Mouse (Mus musculus): ENCODE results near the gene Sp3. TPM values are rescaled to one million over a fixed set of nuclear protein-coding genes. Genes with fewer than 3 reads are reported as not detected.
"Not testable (repeated sequence)": the region's sequence is repeated elsewhere in the genome, so short reads cannot be mapped to it uniquely, and the experiment has no call there.

Sp3 gene
- polyA plus RNA-seq, 1 experiment from 2014 or later: 50.8 TPM

DNA sequence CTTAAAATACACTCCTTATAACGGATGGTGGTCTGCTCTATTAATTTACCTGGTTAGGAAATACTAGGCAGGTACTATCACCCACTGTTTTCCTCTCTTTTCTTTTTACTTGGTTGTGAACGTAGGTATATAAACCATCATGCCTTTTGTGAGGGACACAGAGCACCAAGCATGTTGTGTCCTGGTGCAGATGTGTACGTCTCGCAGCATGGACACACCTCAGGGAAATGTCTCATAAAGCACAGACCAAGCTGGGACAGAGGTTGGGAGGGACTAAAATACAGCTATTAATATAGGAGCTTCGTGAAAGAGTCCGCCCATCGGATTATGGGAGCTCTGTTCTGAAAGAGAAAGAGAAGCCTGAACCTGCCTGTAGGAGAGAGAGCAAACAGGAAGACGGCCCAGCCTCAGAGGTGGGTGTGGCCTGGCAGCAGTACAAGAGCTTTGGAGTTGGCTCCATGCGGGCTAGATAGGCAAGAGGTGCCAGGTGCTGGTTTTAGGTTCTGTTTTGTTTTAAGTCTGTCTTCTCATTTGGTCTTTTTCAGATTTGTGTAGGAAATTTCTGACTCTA lies 16.6 kb upstream of the Sp3 start:
- H3K4me2 ChIP-seq (ENCODE audit: low read depth, low read length): peak overlapping the region; percentile 14; the same call in 1 of the 2 replicates

DNA sequence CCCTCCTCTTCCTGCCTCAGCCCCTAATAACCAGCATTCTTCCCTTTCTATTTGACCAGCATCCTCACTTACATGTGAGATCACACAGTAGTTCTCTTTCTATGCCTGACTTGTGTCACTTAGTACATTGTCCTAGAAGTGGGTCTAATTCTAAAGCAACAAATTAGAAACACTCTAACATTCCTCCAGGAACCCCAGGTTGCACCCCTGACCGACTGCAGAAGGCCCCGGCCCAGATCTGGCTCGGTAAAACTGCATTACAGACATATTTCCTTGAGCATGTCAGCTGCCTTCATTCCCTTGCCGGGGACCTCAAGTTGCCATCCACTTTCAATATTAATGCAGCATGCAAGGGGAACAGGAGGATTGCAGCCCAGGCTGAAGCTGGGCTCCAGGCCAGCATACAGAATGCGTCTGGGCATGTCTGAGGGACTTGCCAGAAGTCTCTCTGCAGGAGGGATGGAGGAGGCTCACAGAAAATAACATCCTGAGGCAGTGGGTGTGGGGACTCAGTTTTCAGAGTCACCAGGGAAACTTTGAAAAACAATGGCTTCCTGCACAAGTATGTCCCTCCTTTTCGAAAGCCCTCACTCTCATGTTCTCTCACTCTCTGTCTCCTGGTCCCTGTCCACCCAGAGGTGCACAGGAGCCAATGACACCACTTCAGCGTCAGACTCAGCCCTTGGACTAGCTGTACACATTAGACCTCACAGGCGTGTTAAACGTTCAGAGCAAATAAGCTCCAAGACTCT lies 15.3 kb upstream of the Sp3 start:
- H3K36me3 ChIP-seq (ENCODE audit: control insufficient read depth, insufficient read depth, low read length): no peaks in the 10 kb centered on the region
- no peaks in the 10 kb centered on the region for H3K27me3 ChIP-seq (ENCODE audit: control insufficient read depth, insufficient read depth, low read length)
- H3K4me2 ChIP-seq (ENCODE audit: low read depth, low read length): peak overlapping the region; percentile 14
- ATAC-seq (ENCODE audit: insufficient read depth, low FRiP score): peak; percentile 84
- peak overlapping the region; percentile 94 for H3K27ac ChIP-seq (ENCODE audit: low read length)
- H3K9ac ChIP-seq (ENCODE audit: low read length): peak overlapping the region; percentile 43; the same call in 1 of the 2 replicates
- H3K4me3 ChIP-seq (replicated peaks; ENCODE audit: low read length): no peak overlapping the region
- no peaks in the 10 kb centered on the region for H3K9me3 ChIP-seq (replicated peaks; ENCODE audit: control insufficient read depth, low read length)
- 23% methylated on average over 9 of the region's 9 CpGs for WGBS
- peaks cover 19% of the 10 kb centered on the region for H3K4me1 ChIP-seq (ENCODE audit: control insufficient read depth, insufficient read depth, low read length)

More for the DNA sequence above, 16.6 kb upstream of the Sp3 start:
- Histone ChIP-seq H3K36me3 (ENCODE audit: control insufficient read depth, insufficient read depth, low read length) (no peaks in the 10 kb centered on the region), H3K9me3 (replicated peaks; ENCODE audit: control insufficient read depth, low read length) (no peaks in the 10 kb centered on the region), H3K9ac (ENCODE audit: low read length) (no peak overlapping the region), H3K27ac (ENCODE audit: low read length) (peak overlapping the region; percentile 94; the same call in 1 of the 2 replicates), H3K27me3 (ENCODE audit: control insufficient read depth, insufficient read depth, low read length) (no peaks in the 10 kb centered on the region), H3K4me3 (replicated peaks; ENCODE audit: low read length) (no peak overlapping the region), H3K4me1 (ENCODE audit: control insufficient read depth, insufficient read depth, low read length) (peaks cover 19% of the 10 kb centered on the region)
- WGBS: 42% methylated on average over 9 of the region's 9 CpGs
- ATAC-seq (ENCODE audit: insufficient read depth, low FRiP score): peak; percentile 88

DNA sequence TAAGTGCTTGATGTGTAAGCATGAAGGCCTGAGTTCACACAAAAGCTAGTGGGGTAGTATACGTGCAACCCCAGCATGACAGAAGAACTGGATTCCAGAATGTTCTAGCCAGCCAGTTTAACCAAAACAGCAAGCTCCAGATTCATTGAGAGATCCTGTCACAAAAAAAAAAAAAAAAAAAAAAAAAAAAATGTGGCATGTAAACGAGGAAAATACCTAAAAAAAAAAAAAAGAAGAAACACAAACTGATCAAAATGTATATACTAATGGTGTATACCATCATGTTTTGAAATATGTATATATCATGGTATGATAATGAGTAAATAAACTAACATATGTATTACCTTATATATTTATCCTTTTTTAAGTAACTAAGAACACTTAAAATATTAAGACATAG lies 13.9 kb upstream of the Sp3 start:
- Histone ChIP-seq H3K4me1 (ENCODE audit: control insufficient read depth, insufficient read depth, low read length) (peaks cover 19% of the 10 kb centered on the region), H3K9me3 (replicated peaks; ENCODE audit: control insufficient read depth, low read length) (0 out of 2 replicates have a peak, but pooled peaks cover 4% of the 10 kb centered on the region), H3K27ac (ENCODE audit: low read length) (no peak overlapping the region), H3K9ac (ENCODE audit: low read length) (no peak overlapping the region), H3K36me3 (ENCODE audit: control insufficient read depth, insufficient read depth, low read length) (no peaks in the 10 kb centered on the region), H3K27me3 (ENCODE audit: control insufficient read depth, insufficient read depth, low read length) (no peaks in the 10 kb centered on the region), H3K4me3 (replicated peaks; ENCODE audit: low read length) (no peak overlapping the region), H3K4me2 (ENCODE audit: low read depth, low read length) (no peak overlapping the region)
- 83% methylated on average over 2 of the region's 2 CpGs for WGBS
- no peak for ATAC-seq (ENCODE audit: insufficient read depth, low FRiP score)

DNA sequence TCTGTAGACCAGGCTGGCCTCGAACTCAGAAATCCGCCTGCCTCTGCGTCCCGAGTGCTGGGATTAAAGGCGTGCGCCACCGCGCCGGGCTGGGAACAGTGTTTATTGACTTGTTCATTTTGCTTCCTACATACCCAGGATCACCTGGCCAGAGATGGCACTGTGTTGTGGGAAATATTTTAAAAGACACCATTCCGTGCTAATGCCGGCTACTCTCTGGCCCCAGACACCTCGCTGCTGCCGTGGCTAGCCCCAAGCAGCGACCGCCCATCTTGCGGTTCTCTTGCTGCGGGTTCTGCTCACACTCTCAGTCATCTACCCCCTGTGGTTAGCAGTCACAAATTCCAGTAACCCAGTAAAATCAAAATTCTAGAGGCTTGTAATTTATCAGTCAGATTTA lies 12.3 kb upstream of the Sp3 start:
- 91% methylated on average over 17 of the region's 17 CpGs for WGBS
- H3K36me3 ChIP-seq (ENCODE audit: control insufficient read depth, insufficient read depth, low read length): no peaks in the 10 kb centered on the region; the same call in 1 of the 2 replicates
- peaks cover 4% of the 10 kb centered on the region; the same call in 1 of the 2 replicates for H3K9me3 ChIP-seq (replicated peaks; ENCODE audit: control insufficient read depth, low read length)
- H3K27ac ChIP-seq (ENCODE audit: low read length): no peak overlapping the region
- H3K4me1 ChIP-seq (ENCODE audit: control insufficient read depth, insufficient read depth, low read length): peaks cover 19% of the 10 kb centered on the region
- no peak for ATAC-seq (ENCODE audit: insufficient read depth, low FRiP score)
- H3K4me3 ChIP-seq (replicated peaks; ENCODE audit: low read length): no peak overlapping the region
- no peak overlapping the region for H3K4me2 ChIP-seq (ENCODE audit: low read depth, low read length)
- no peak overlapping the region for H3K9ac ChIP-seq (ENCODE audit: low read length)
- H3K27me3 ChIP-seq (ENCODE audit: control insufficient read depth, insufficient read depth, low read length): no peaks in the 10 kb centered on the region

DNA sequence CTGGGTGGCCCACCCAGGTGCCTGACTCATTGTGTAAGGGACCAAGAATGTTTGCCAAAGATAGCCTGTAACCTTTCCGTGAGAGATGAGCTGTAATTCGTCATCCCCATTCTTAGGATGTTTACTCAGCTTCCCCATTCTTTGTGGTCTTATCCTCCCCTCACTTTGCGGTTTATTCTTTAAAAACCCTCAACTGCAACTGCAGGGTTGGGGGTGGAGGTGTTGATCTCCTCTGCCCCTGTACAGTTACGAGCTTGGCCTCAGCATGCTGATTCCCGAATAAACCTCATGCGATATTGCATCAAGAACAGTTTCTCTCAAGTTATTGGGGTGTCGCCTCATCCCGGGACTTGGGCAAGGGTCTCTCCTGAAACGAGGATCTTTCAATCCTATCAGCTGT lies 8.7 kb upstream of the Sp3 start:
- not testable (repeated sequence) for ATAC-seq (ENCODE audit: insufficient read depth, low FRiP score); H3K27ac ChIP-seq (ENCODE audit: low read length)
- 85% methylated on average over 9 of the region's 9 CpGs for WGBS

DNA sequence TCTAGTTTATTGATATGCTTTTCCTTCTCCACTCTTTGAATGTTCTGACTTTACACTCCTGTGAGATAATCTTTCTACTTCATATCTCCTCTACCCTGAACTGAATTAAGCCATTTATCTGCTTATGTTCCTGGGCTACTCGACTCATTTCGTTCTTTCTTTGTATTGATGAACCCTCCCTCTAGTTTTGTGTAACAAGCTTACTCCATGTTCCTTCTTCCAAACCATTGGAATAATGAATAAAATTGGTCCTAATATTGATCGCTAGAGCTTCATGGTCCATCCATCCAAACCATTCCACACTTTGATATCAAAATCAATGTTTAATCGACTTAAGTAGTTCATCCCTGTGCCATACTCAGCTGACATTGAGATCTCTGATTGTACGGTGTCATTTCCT lies 6.4 kb upstream of the Sp3 start, which contains the start of gene Gm11084:
Gm11084 (minus strand) TSS at position 101 of the 400 bp plus-strand sequence.
- Histone ChIP-seq H3K4me1 (ENCODE audit: control insufficient read depth, insufficient read depth, low read length) (0 out of 2 replicates have a peak, but pooled peaks cover 3% of the 10 kb centered on the region), H3K4me2 (ENCODE audit: low read depth, low read length) (no peak within 1 kb of the TSS), H3K9ac (ENCODE audit: low read length) (no peak within 1 kb of the TSS), H3K9me3 (replicated peaks; ENCODE audit: control insufficient read depth, low read length) (peaks cover 4% of the 10 kb centered on the region; the same call in 1 of the 2 replicates), H3K27me3 (ENCODE audit: control insufficient read depth, insufficient read depth, low read length) (no peaks in the 10 kb centered on the region), H3K27ac (ENCODE audit: low read length) (no peak within 1 kb of the TSS), H3K36me3 (ENCODE audit: control insufficient read depth, insufficient read depth, low read length) (no peaks in the 10 kb centered on the region; the same call in 1 of the 2 replicates), H3K4me3 (replicated peaks; ENCODE audit: low read length) (no peak within 1 kb of the TSS)
- no peak for ATAC-seq (ENCODE audit: insufficient read depth, low FRiP score)
- 92% methylated on average over 5 of the region's 5 CpGs for WGBS

More for the DNA sequence above, 8.7 kb upstream of the Sp3 start:
- H3K4me2 ChIP-seq (ENCODE audit: low read depth, low read length); H3K4me1 ChIP-seq (ENCODE audit: control insufficient read depth, insufficient read depth, low read length); H3K4me3 ChIP-seq (replicated peaks; ENCODE audit: low read length); H3K9ac ChIP-seq (ENCODE audit: low read length); H3K9me3 ChIP-seq (replicated peaks; ENCODE audit: control insufficient read depth, low read length); H3K27me3 ChIP-seq (ENCODE audit: control insufficient read depth, insufficient read depth, low read length); H3K36me3 ChIP-seq (ENCODE audit: control insufficient read depth, insufficient read depth, low read length): not testable (repeated sequence)

DNA sequence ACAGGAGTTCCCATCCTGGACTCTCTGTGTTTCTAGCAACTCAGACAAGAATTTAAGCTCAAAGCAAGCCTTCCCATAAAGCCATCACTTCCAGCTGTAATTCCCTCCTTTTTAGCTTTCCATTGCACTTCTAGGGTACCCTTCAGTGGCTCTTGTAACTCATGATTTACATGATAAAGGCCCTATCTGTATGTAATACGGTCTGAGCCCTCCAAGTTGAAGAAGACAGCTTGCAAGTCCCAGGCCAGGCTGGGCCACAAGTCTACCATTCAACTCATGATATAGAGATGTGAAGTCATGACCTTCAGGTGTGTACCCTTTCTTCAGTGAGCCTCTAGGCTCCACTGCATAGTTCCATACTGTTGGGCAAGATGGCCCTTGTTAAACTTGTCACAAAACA lies 5.3 kb upstream of the Sp3 start:
- H3K27me3 ChIP-seq (ENCODE audit: control insufficient read depth, insufficient read depth, low read length): no peaks in the 10 kb centered on the region

DNA sequence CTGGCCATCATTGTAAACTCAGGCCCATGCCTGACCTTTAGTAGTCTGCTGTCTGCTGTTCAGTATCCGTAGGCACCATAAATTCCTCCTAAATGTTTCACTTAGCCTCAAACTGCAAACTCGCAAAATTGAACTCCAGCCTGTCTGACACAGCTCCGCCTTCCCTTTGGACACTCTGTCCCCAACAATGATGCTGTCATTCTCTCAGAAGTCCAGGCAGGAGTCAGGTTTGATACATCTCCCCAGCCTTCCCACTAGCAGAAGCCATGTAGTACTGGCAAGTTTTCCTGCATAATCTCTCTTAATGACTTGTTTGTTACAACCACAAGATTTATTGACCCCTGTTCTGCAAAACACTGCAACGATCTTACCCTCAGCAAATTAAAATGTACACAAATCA lies 4.6 kb upstream of the Sp3 start:
- WGBS: 43% methylated on average over 4 of the region's 4 CpGs
- Histone ChIP-seq H3K4me3 (replicated peaks; ENCODE audit: low read length) (no peak overlapping the region), H3K9ac (ENCODE audit: low read length) (no peak overlapping the region), H3K36me3 (ENCODE audit: control insufficient read depth, insufficient read depth, low read length) (no peaks in the 10 kb centered on the region; the same call in 1 of the 2 replicates), H3K9me3 (replicated peaks; ENCODE audit: control insufficient read depth, low read length) (peaks cover 4% of the 10 kb centered on the region; the same call in 1 of the 2 replicates), H3K4me1 (ENCODE audit: control insufficient read depth, insufficient read depth, low read length) (0 out of 2 replicates have a peak, but pooled peaks cover 3% of the 10 kb centered on the region), H3K27ac (ENCODE audit: low read length) (no peak overlapping the region), H3K4me2 (ENCODE audit: low read depth, low read length) (no peak overlapping the region), H3K27me3 (ENCODE audit: control insufficient read depth, insufficient read depth, low read length) (no peaks in the 10 kb centered on the region)
- ATAC-seq (ENCODE audit: insufficient read depth, low FRiP score): no peak

More for the DNA sequence above, 5.3 kb upstream of the Sp3 start:
- Histone ChIP-seq H3K9me3 (replicated peaks; ENCODE audit: control insufficient read depth, low read length) (peaks cover 4% of the 10 kb centered on the region; the same call in 1 of the 2 replicates), H3K36me3 (ENCODE audit: control insufficient read depth, insufficient read depth, low read length) (no peaks in the 10 kb centered on the region; the same call in 1 of the 2 replicates), H3K4me3 (replicated peaks; ENCODE audit: low read length) (no peak overlapping the region), H3K4me2 (ENCODE audit: low read depth, low read length) (no peak overlapping the region), H3K27ac (ENCODE audit: low read length) (no peak overlapping the region), H3K4me1 (ENCODE audit: control insufficient read depth, insufficient read depth, low read length) (0 out of 2 replicates have a peak, but pooled peaks cover 3% of the 10 kb centered on the region), H3K9ac (ENCODE audit: low read length) (no peak overlapping the region)
- no peak for ATAC-seq (ENCODE audit: insufficient read depth, low FRiP score)
- WGBS: 63% methylated on average over 1 of the region's 1 CpGs

DNA sequence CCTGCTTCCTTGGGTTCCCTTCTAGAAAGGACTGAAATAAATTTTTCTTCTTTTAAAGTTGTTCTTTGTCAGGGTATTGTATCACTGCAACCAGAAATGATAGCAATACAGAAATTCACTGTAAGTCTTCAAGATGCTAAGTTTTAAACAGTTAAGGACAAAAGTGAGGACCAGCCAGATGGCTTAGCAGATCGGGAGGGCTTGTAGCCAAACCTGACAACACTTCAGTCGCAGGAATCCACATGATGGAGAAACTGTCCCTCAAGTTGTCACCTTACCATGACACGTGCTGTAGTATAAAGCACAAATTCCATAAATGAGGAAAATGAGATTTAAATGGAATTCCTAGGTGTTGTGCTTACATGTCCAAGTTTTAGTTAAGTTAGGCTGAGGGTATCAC lies 3.0 kb upstream of the Sp3 start:
- Histone ChIP-seq H3K27ac (ENCODE audit: low read length) (no peak overlapping the region), H3K9ac (ENCODE audit: low read length) (no peak overlapping the region), H3K4me1 (ENCODE audit: control insufficient read depth, insufficient read depth, low read length) (0 out of 2 replicates have a peak, but pooled peaks cover 3% of the 10 kb centered on the region), H3K36me3 (ENCODE audit: control insufficient read depth, insufficient read depth, low read length) (no peaks in the 10 kb centered on the region; the same call in 1 of the 2 replicates), H3K9me3 (replicated peaks; ENCODE audit: control insufficient read depth, low read length) (no peaks in the 10 kb centered on the region; the same call in 1 of the 2 replicates), H3K4me2 (ENCODE audit: low read depth, low read length) (no peak overlapping the region), H3K4me3 (replicated peaks; ENCODE audit: low read length) (no peak overlapping the region), H3K27me3 (ENCODE audit: control insufficient read depth, insufficient read depth, low read length) (no peaks in the 10 kb centered on the region)
- WGBS: 80% methylated on average over 3 of the region's 3 CpGs
- ATAC-seq (ENCODE audit: insufficient read depth, low FRiP score): no peak

Data from stomach, embryonic 16.5 days (tissue).